Mouse (Mus musculus) left cerebral cortex, postnatal 25 days (tissue): ENCODE measurements around the gene Scnn1a. TPM values are rescaled to one million over a fixed set of nuclear protein-coding genes. Genes with fewer than 3 reads are reported as not detected.

Source experiments
- DNase-seq, 2 experiments: peaks; one replicate each; pipeline ENCODE4 v3.0.0; 2022; ENCODE audit warnings: low spot score in 2 of 2, mixed read lengths in 1 of 2
- intact Hi-C: fragments of 180-260 bp; cut with DNase I; formaldehyde crosslinking; loops from one replicate; pipeline ENCODE4 v1.15.1; 2025
- total RNA-seq, 2 experiments: library from RNA; stranded (reverse); gene quantifications; 2 replicates each; pipeline ENCODE4 v1.2.3; 2021

The Scnn1a gene
- total RNA-seq, 2 experiments from 2014 or later, result 2.4 to 2.6 TPM

DNA sequence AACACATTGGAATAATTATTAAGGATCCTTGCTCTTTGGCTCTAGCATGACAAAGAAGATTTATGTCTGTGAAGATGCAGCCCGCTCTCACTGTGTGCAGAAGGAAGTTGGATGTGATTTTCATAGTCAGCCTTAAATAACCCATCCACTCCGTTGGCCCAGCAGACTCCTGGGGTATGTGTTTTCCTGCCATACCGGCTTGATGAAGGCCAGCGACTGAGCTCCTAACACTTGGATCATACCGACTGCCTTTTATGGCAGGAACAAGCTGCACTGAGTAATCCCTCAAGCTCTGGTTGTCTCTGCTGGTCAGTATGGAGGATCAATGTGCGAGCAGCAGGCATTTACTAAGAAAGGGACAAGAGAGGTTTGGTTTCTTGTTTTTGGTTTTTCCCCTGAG lies 15.0 kb upstream of the Scnn1a start:
- intact Hi-C loops, result no loop called here
- no peak for DNase-seq

DNA sequence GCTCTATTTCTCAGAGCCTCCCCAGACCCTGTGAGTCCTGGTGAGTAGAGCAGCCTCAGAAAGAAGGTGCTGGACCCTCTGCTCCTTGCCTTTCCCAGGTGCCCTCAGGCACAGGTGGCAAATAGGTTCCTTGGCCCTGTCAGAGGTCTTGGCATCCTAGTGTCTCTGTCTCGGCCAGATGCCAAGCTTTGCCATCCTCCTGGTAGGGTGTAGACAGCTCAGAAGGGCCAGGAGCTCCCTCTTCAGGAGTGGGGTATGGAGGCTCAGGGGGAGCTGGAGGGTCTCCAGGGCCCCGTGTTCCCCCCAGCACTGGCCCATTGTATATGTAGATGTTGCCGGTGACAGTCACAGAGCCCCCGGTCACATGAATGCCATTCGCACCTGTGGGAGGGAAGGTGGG lies 13.4 kb upstream of the Scnn1a start:
- intact Hi-C loops, result no loop called here
- no peak for DNase-seq

DNA sequence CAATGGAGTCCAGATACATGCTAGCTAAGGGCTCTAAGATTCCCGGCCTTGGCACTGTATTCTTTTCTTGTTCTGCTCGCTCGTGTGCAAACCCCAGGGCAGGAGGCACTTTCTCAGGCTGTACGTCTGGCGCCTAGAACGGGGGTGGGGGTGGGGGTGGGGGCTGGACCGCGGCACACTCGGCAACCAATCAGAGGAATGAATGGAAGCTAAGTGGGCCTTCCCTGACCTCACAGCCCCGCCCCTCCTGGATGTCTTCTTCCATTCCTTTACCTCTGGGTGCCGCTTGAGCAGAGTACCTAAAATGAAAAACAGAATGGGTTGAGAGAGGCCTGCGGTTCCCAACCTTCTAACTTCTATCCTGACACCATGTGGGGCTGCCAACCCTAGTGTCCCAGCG lies 11.5 kb upstream of the Scnn1a start:
- intact Hi-C loops, result no loop called here
- DNase-seq, result no peak

DNA sequence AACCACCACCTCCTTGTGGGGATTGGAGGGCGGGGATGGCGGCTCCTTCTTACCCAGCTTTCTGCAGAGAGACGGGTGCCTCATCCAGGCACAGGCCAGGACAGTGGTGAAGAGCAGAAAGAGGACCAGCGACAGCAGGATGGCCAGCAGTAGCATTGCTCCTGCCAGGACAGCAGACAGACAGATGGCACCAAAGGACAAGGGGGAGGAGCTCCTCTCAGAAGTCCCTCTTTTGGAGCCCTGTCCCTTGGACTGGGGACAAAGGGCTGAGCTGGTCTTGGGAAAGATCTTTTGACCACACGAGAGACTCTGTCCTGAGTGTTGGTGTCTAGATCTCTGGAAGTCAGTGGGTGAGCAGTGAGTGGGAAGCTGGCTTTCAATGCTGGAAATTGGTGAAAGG lies 11.1 kb upstream of the Scnn1a start:
- intact Hi-C loops, result no loop called here
- DNase-seq, result no peak

DNA sequence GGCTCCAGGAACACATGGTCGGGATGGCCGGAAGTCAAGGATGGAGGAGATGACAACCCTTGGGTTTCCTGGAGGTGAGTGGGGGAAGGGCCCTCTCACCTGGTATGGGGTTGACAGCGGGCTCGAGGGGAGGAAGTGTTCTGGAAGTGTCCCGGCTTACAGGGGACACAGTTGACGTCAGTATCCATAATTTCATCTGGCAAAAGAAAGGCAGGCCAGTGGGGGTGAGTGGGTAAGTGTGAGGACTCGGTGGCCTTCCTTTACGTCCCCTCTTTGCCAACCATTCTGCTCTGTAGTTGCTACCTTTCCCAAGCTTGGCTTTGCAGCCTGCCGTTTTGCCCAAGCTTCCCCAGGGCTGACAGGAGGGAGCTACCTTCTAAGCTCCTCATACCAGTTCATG lies 8.3 kb upstream of the Scnn1a start:
- no peak for DNase-seq
- intact Hi-C loops, result no loop called here

DNA sequence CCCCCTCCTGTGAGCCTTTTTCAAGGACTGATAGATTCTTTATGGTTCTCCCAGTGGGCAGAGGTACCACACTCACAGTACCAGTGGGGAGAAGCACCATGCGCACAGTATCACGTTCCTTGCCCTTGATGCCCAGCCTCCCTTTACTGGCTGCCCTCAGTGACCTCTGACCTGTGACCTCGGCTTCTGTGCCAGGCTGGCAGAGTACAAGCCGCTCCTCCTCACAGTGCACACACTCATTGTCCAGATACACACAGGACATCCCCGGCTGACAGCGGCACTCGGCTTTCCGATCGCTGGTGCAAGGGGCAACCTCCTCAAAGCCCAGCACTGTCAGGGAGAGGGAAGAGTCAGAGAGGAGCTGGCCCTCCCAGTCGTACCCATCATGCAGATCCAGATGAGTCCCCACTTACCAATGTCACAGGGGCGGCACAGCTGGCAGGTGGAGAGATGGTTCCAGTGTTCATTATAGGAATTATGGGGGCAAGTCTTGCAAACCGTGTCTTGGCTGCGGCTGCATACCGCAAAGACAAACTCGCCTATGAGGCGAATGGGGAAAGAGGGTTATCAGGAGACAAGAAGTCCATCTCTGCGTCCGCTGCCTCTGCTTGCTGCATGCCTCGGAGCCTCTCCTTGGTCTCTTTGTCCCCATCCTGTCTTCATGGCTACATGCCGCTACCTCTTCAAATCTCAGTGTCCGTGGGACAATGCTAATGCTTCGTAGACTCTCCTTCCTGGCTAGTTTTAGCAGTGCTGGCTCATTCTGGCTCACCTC lies 7.7 kb upstream of the Scnn1a start:
- no peak for DNase-seq
- intact Hi-C loops, result no loop called here

DNA sequence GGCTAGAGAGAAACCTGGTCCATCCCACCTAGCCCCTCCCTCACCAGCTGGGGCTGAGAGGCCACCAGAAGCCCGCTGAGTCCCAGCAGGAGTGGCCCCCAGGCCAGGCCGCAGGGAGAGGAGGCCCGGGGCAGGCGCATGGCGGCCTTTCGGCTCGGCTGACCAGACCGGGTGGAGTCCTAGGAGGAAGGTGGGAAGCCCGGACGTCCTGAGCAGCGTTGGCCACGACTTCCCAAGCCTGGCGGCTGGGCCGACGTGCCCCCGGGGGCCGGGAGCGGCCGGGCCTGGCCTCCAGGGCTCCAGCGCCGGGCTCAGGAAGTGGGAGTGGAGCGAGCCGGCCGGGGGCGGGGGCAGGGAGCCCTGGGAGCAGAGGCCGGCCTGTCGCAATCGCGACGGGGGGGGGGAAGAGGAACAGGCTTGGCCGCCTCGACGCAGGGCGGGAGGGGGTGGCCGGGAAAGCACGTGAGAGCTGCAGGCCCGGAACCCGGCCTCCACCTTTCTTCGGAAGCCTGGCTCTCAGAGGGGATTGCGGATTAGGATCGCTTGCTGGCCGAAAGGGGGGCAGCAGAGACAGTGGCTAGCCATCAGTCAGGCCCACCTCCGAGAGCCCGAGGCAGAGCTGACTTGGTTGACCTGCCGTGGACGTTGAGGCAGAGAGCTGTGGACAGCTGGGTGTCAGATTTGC lies 6.8 kb upstream of the Scnn1a start, which contains the start of gene Ltbr:
TSS of gene Ltbr (minus strand) at position 340 of the 685 bp plus-strand sequence.
- intact Hi-C loops, result no loop called here
- DNase-seq, result peak; percentile 22 to 24

DNA sequence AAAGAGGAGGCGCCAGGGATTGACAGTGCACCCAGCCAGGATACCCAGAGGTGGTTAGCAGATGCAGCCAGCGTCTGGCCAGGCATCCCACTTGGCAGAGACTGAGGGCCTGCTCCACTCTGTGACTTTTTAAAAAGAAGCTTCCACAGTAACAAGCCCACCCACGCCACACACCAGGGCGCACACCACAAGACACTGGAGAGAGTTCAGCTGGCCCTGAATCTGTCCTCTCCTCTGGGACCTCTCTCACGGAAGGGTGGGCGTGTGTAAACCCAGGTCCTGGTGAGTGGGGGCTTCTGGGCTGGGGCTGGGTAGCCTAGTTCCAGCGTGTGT lies 6.3 kb upstream of the Scnn1a start:
- intact Hi-C loops, result no loop called here
- DNase-seq, result no peak

DNA sequence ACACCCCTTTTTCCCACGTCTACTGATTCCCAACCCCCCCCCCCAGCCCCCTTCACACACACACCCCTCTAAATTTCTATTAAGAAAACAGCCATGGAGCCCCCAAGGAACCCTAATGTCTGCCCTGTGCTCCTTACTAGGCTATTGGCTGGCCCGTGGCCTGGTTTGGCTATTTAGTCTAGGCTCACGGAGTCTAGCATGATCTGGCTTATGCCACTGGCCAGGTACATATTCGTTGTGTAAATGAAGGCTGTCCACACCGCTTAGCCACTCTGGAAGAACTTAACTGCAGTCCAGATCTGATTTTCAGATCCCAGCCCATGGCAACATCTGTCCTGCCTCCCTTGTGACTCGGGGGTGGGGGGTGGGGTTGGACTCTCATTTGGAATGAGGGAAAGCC lies 5.7 kb upstream of the Scnn1a start:
- intact Hi-C loops, result no loop called here

DNA sequence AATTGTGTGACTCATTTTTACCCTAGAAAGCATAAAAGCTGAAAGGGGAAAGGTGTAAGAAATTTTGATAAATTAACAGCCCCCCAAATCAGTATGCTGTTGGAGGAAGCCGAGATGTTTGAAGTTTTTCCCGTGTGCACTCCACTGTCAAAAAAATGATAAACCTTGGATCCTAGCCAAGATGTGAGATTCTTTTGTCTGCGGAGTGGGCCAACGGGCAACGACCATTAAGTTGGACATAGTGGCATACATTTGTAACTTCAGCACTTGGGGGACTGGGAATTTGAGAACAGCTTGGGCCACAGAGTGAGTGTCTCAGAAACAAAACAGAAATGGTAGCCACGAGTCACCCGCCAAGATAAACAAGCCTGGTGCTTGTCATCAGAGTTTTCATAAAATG lies 3.4 kb upstream of the Scnn1a start:
- intact Hi-C loops, result no loop called here

More for the DNA sequence above, 5.7 kb upstream of the Scnn1a start:
- no peak for DNase-seq

DNA sequence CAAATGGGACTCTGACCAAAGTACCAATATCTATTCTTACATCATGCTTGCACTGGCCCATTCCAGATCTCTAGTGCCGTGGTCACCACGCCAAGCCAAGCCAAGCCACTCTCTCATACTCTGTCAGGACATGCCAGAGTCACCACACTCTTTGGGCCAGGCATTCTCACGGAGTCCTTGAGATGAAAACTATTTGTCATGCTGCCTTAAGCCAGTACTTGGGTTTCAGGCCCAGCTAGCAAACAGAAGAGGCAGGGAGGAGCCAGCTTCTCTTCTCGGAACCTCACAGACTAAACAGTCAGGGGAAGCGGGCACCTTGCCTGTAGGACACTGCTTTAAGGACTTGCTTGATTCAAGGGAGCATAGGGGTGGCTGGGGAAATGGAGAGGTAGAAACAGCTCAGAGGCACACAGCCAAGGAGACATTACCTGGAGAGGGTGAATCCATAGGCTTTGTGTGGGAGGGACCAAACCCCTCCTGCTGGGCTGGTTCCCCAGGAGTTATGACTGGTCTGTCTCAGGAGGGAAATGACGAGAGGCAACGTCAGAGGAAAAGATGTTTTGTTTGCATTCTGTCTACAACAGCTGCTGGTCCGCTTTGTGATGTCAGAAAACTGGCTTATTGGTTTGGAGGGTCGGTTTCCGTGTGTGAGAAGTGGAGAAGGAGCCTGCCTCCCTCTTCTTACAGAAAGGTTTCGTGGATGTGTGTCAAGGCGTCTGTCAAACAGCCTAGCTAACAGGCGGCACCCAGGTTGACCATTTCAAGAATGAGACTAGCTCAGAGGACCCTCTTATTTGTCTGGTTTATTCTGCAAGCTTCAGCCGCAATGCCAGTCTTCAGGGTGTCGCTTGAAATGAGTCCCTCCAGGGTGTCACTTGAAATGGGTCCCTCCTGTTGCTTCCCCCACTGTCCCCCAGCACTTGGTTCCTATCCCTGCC lies 1.2 kb upstream of the Scnn1a start:
- DNase-seq, result no peak
- intact Hi-C loops, result no loop called here

More for the DNA sequence above, 3.4 kb upstream of the Scnn1a start:
- DNase-seq, result no peak

DNA sequence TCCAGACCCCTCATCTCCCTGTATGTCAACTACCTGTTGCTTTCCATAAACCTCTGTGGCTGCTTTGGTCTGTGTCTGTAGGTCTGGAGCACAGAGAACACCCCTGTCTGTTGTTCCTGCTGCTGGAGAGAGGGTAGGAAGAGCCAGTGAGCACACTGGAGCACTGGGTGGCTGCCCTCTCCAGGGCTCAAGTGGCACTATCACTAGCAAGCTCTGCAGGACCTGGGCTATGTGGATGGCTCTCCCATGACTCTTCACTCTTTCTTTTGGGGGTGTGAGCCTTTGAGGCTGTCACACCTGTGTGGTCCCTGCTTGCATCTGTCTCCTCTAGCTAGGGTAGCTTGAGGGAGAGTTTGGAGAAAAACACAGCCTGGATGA lies 551 bp upstream of the Scnn1a start:
- intact Hi-C loops, result no loop called here
- DNase-seq, result no peak

DNA sequence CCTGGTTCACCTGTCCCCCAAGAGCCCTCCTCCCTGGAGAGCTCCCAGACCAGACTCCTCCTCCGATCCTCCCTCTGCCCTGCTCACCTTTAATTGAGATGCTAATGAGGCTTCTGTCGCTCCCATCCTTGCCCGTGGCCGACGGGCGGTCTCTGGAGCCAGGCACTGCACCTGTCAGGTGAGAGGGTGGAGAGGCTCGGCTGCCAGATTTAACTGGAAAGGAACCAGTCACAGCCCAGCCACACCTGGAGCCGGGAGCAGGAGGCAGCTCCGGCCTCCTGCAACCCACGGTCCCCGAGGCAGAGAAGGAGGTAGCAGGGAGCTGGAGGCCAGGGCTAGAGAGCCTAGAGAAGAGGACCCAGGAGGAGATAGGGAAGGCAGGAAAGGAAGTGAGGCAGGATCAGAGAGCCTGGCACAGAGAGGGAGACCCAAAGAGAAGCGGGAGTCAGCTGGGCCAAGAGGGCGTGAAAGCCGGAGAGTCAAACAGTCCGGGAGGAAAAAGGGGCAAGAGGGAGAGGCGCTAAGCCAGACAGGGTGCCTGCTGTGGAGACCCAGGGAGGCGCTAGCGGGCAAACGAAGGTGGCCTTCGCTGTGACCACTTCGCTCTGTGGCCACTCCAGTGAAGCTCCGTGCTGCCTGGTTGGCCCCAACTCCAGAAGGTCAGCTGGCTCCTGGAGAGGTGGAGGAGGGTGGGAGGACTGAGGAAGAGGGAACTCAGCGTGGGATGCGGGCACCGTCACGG lies 826 bp downstream of the Scnn1a start:
- intact Hi-C loops, result no loop called here
- no peak for DNase-seq

DNA sequence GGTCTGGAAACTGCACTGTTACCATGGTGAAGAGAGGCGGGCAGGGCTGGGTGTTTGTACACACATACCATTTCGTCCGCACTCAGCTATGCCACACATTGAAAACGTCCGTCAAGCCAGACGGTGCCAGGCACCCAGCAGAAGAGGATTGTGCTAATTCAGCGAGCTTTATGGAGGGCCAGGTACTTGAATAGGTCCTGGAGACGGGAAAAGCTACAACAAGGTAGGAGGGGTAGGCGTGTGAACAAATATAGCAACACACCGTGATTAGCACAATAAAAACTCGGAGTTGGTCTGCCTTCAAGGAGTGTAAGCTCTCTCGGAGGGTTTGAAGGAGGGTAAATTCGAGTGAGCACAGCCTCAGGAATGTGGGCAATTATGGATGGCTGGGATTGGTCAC lies 2.3 kb downstream of the Scnn1a start:
- DNase-seq, result peak; percentile 20 to 24
- intact Hi-C loops, result no loop called here

DNA sequence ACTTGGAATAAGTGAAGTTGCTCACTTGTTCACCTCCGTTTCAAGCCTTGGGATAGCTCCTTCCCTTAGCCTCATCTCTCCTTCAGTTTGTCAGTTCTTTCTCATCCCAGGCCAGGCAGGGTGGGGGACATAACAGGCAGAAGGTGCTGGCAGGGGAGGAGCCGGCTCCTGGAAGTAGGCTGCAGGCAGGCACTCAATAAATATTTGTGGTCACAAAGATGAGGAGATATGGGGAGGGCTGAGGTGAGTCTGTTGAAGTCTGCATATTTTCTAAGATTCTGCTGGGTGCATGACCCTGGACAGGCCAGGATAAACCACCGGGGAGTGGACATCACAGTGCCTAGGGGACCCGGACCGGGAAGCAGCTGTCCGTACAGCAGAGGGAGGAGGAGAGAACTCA lies 3.1 kb downstream of the Scnn1a start:
- intact Hi-C loops, result no loop called here

DNA sequence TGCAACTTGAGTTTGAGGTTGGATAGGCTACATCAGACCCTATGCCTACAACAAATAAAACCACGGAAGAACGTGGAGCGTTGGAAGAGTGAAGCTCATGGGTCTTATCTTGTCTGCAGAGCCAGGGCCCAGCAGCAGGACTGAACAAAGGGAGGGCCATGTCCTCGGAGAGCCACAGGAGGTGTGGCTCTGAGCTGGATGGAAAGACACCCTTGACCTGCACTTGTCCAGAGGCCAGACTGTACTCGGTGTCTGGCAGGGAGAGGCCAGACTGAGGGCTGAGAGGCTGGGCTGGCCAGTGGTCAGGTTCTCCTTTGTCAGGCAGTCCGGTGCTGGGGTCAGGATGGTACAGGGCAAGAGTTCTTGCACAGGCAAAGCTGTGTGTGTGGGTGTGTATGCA lies 4.9 kb downstream of the Scnn1a start:
- DNase-seq, result no peak
- intact Hi-C loops, result no loop called here

More for the DNA sequence above, 3.1 kb downstream of the Scnn1a start:
- DNase-seq, result no peak

DNA sequence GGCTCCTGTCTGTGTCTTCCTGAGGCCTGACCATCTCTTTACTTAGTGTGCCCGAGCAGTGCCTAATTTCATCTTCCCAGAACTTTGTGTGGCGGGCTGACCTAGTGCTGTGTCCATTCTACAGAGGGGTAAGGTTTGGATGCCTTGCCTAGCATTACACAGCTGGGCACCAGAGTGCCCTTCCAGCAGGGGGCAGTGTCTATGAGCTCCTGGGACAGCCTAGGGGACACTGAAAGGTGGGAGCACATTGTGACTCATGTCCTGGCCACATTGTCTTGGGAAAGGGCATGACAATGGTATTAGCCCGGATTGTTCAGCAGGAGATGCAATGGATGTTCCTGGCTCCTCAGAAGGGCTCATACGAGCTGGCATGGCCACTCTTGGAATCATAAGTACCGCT lies 7.8 kb downstream of the Scnn1a start:
- intact Hi-C loops, result no loop called here
- DNase-seq, result no peak

DNA sequence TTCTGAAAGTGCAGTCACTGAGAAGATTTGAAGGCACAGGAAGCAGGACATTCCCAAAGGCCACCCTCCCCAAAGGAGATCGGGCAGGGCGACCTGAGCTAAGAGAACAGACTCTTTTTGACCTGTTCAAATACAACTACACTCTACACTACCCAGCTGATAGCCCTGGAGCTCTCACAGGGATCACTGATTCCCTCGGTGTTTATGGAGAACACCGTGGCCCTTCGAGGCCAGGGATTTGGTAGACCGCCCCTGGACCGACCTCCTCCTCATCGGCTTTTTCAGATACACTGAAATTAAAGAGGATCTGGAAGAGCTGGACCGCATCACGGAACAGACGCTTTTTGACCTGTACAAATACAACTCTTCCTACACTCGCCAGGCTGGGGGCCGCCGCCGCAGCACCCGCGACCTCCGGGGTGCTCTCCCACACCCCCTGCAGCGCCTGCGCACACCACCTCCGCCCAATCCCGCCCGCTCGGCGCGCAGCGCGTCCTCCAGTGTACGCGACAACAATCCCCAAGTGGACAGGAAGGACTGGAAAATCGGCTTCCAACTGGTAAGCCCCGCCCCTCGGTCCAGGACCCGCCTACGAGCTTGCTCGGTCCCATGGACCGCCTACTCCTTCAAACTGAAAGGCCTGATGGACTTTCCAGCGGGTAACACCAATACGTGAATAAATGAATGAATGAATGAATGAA lies 10.3 kb downstream of the Scnn1a start:
- intact Hi-C loops, result no loop called here
- DNase-seq, result peak; percentile 60 to 73
